Mouse (Mus musculus): Measurements from ENCODE around the gene Csrnp2.

GRCm38 (mm10) chr15:100513387-100513786 lies 18.1 kb upstream of the Csrnp2 start:
- TF ChIP-seq EP300 (IDR thresholded peaks at IDR 0.05; ENCODE audit: insufficient read depth, low read depth, low read length) = no peak
- TF ChIP-seq POLR2A (IDR thresholded peaks at IDR 0.05; ENCODE audit: insufficient read depth, low read depth, low read length) = no peak
- TF ChIP-seq CTCF (IDR thresholded peaks at IDR 0.05) = no peak

Measured in heart, adult 2 months (tissue).